In the genomic region with DNA sequence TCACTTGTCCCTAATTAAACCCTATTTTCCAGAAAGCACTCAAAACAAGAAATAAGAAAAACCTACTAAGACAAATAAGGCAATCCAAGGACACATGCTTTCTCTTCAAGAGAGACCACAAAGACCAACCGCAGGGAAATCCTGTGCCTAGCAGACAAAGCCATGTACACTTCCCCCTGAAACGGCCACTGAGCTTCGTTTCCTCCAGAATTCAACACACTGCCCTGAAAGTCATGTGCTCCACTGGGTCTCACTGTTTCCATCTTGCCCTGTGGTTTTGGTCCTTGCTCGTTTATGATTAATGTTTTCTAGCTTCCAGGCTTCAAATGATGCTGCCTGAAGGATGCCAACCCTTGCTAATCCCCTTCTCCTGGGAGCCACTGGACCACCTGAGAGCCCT, we compare ENCODE assay signal across 36 mouse cellular contexts. TPM values are rescaled to one million over a fixed set of nuclear protein-coding genes. Genes with fewer than 3 reads are reported as not detected.
DNase-seq lines count a peak whose midpoint lies in the region; ATAC-seq and TF ChIP-seq lines count a peak whose summit lies in the region.
"Had no signal": no experiment of that assay in that cellular context is flagged by ENCODE, and none has a peak within 500 bp of the region (broad histone marks: within the 10 kb centered on the region; RNA-seq: fewer than 3 reads in every experiment).

No protein-coding gene starts in this region.

- H3K9me3 ChIP-seq in liver, postnatal 0 days (ENCODE audit: low read length), result no peaks in the 10 kb centered on the region
- H3K9me3 ChIP-seq: forebrain, embryonic 15.5 days; heart, embryonic 13.5 days; hindbrain, embryonic 10.5 days; intestine, embryonic 15.5 days; limb, embryonic 12.5 days; liver, embryonic 13.5 days had no signal

- peak; percentile 16 for DNase-seq in lung, postnatal 25 days (ENCODE audit: low spot score)
- no peak for DNase-seq in lung, adult 2 months
- DNase-seq in c-Kit-positive CD71-negative TER-119-negative erythroid progenitor cells, embryonic 14.5 days (ENCODE audit: low read depth), result peak; percentile 54
- DNase-seq in liver, postnatal 0 days, result no peak
- peak; percentile 13 for DNase-seq in splenic B cell, adult 2 months (ENCODE audit: low read depth, low spot score)
- DNase-seq in left cerebral cortex, adult 18-20 months (ENCODE audit: low spot score in 2 of 2), result no peak
- no peak for DNase-seq in adrenal gland, adult 2 months
- DNase-seq: B cell, adult 2 months; cerebellum, adult 8-10 months; cerebellum, postnatal 25 days; gastrocnemius, postnatal 25 days; heart, postnatal 10 days; kidney, adult 8-10 months; layer of hippocampus, postnatal 36 days; liver, embryonic 13.5 days; lung, embryonic 14.5 days; lung, postnatal 14 days; right cerebral cortex, postnatal 25 days; thymus, adult 18-20 months; thymus, postnatal 36 days had no signal

- H3K27ac ChIP-seq in liver, postnatal 0 days (ENCODE audit: low read depth), result peak overlapping the region; percentile 48; the same call in 1 of the 2 replicates
- H3K27ac ChIP-seq: forebrain, embryonic 15.5 days; heart, embryonic 13.5 days; hindbrain, embryonic 10.5 days; hindbrain, postnatal 0 days; intestine, embryonic 15.5 days; kidney, postnatal 0 days; limb, embryonic 12.5 days; liver, embryonic 13.5 days; stomach, postnatal 0 days had no signal

- ATAC-seq in liver, postnatal 0 days, result peak; percentile 46; the same call in 1 of the 2 replicates
- ATAC-seq: forebrain, embryonic 15.5 days; hindbrain, postnatal 0 days; intestine, embryonic 15.5 days; midbrain, embryonic 16.5 days had no signal

- no peak for TF ChIP-seq CTCF in lung, adult 2 months (IDR thresholded peaks at IDR 0.05; ENCODE audit: insufficient read depth, low read length)
- TF ChIP-seq CTCF in liver, postnatal 0 days (IDR thresholded peaks at IDR 0.05; ENCODE audit: low read depth), result no peak

- no peaks in the 10 kb centered on the region for H3K27me3 ChIP-seq in liver, postnatal 0 days (ENCODE audit: insufficient read depth, low read length)
- no peaks in the 10 kb centered on the region for H3K27me3 ChIP-seq in splenic B cell, adult 2 months (ENCODE audit: control insufficient read depth, insufficient read depth, low read length, poor library complexity, severe bottlenecking)
- H3K27me3 ChIP-seq: forebrain, embryonic 15.5 days; heart, embryonic 13.5 days; intestine, embryonic 15.5 days; limb, embryonic 12.5 days; liver, embryonic 13.5 days had no signal

- peaks cover 39% of the 10 kb centered on the region for H3K36me3 ChIP-seq in liver, postnatal 0 days (replicated peaks; ENCODE audit: insufficient read depth, low read length)
- H3K36me3 ChIP-seq in splenic B cell, adult 2 months (ENCODE audit: control insufficient read depth, insufficient read depth, low read length, poor library complexity, severe bottlenecking), result no peaks in the 10 kb centered on the region; the same call in 1 of the 2 replicates

- no peaks in the 10 kb centered on the region for H3K4me1 ChIP-seq in lung, adult 2 months (ENCODE audit: control insufficient read depth, insufficient read depth, low read length)
- H3K4me1 ChIP-seq in liver, postnatal 0 days (ENCODE audit: insufficient read depth), result peaks cover 14% of the 10 kb centered on the region
- H3K4me1 ChIP-seq: forebrain, embryonic 15.5 days; hindbrain, embryonic 10.5 days; intestine, embryonic 15.5 days had no signal

- 74% methylated on average over 4 of the region's 4 CpGs for WGBS in lung, adult 2 months
- WGBS in liver, postnatal 0 days (ENCODE audit: insufficient replicate concordance), result 44% methylated on average over 4 of the region's 4 CpGs

- TF ChIP-seq POLR2A in lung, adult 2 months (IDR thresholded peaks at IDR 0.05; ENCODE audit: borderline replicate concordance, extremely low read depth, low read depth, low read length), result no peak

- no peak for TF ChIP-seq EP300 in liver, postnatal 0 days (IDR thresholded peaks at IDR 0.05; ENCODE audit: low read depth)

- no peak overlapping the region for H3K4me3 ChIP-seq in lung, adult 2 months (replicated peaks; ENCODE audit: extremely low read depth, low read depth, low read length)
- H3K4me3 ChIP-seq in liver, postnatal 0 days (ENCODE audit: low read depth, low read length), result no peak overlapping the region
- H3K4me3 ChIP-seq: forebrain, embryonic 15.5 days; heart, embryonic 13.5 days; hindbrain, embryonic 10.5 days; intestine, embryonic 15.5 days; limb, embryonic 12.5 days; liver, embryonic 13.5 days had no signal

- H3K4me2 ChIP-seq in liver, postnatal 0 days (ENCODE audit: low read depth, low read length), result no peak overlapping the region
- H3K4me2 ChIP-seq: forebrain, embryonic 15.5 days; heart, embryonic 13.5 days; intestine, embryonic 15.5 days; limb, embryonic 12.5 days; liver, embryonic 13.5 days; lung, embryonic 14.5 days; midbrain, embryonic 11.5 days had no signal

- H3K9ac ChIP-seq in liver, postnatal 0 days (replicated peaks), result no peak overlapping the region
- H3K9ac ChIP-seq: forebrain, embryonic 15.5 days; heart, embryonic 13.5 days; intestine, embryonic 15.5 days; limb, embryonic 12.5 days; liver, embryonic 13.5 days; lung, embryonic 14.5 days had no signal

RNA-seq across cellular contexts. Expression of a gene that starts 7.5 kb away (rescaled TPM):
- 48.8 and 70.4 TPM in 2 replicates for polyA plus RNA-seq in lung, adult 2 months (2012; rRNA removed)
- polyA plus RNA-seq in liver, postnatal 0 days (2015; fragmentation: Nextera tagmentation; extraction: Ambion mirVana), result 106 and 112 TPM in 2 replicates
- 100 to 1,000 TPM; 110 to 114 TPM for total RNA-seq in left cerebral cortex, adult 18-20 months (2021)
- total RNA-seq in adrenal gland, adult 2 months (2021), result 100 to 1,000 TPM; 104 to 122 TPM
- 37.4 and 46.4 TPM in 2 replicates for polyA plus RNA-seq in adrenal gland, adult 2 months (2012; rRNA removed)

RNA-seq across cellular contexts. Expression of a gene that starts 7.9 kb away (rescaled TPM):
- polyA plus RNA-seq in lung, adult 2 months (2012; rRNA removed), result 21.1 and 27.0 TPM in 2 replicates
- polyA plus RNA-seq in liver, postnatal 0 days (2015; fragmentation: Nextera tagmentation; extraction: Ambion mirVana), result 66.2 and 66.9 TPM in 2 replicates
- 10 to 100 TPM; 78.0 to 80.3 TPM for total RNA-seq in left cerebral cortex, adult 18-20 months (2021)
- 10 to 100 TPM; 28.3 to 35.6 TPM for total RNA-seq in adrenal gland, adult 2 months (2021)
- polyA plus RNA-seq in adrenal gland, adult 2 months (2012; rRNA removed), result 41.2 and 47.4 TPM in 2 replicates

RNA-seq across cellular contexts. Expression of a gene that starts 16.8 kb away (rescaled TPM):
- 25.5 and 30.5 TPM in 2 replicates for polyA plus RNA-seq in lung, adult 2 months (2012; rRNA removed)
- 30.7 and 35.9 TPM in 2 replicates for polyA plus RNA-seq in liver, postnatal 0 days (2015; fragmentation: Nextera tagmentation; extraction: Ambion mirVana)
- 10 to 100 TPM; 23.1 to 24.5 TPM for total RNA-seq in left cerebral cortex, adult 18-20 months (2021)
- 10 to 100 TPM; 32.0 to 34.7 TPM for total RNA-seq in adrenal gland, adult 2 months (2021)
- polyA plus RNA-seq in adrenal gland, adult 2 months (2012; rRNA removed), result 18.0 and 20.2 TPM in 2 replicates

RNA-seq across cellular contexts. Expression of a gene that starts 17.5 kb away (rescaled TPM):
- 112 and 138 TPM in 2 replicates for polyA plus RNA-seq in lung, adult 2 months (2012; rRNA removed)
- 15.9 and 17.1 TPM in 2 replicates for polyA plus RNA-seq in liver, postnatal 0 days (2015; fragmentation: Nextera tagmentation; extraction: Ambion mirVana)
- 10 to 100 TPM; 70.2 to 75.0 TPM for total RNA-seq in left cerebral cortex, adult 18-20 months (2021)
- total RNA-seq in adrenal gland, adult 2 months (2021), result 10 to 100 TPM; 60.4 to 66.4 TPM
- 93.7 and 102 TPM in 2 replicates for polyA plus RNA-seq in adrenal gland, adult 2 months (2012; rRNA removed)

RNA-seq across cellular contexts. Expression of a gene that starts 18.1 kb away (rescaled TPM):
- 2.2 TPM in 1 of 2 replicates, not detected in the other for polyA plus RNA-seq in lung, adult 2 months (2012; rRNA removed)
- not detected in 2 replicates for polyA plus RNA-seq in liver, postnatal 0 days (2015; fragmentation: Nextera tagmentation; extraction: Ambion mirVana)
- 1 to 10 TPM; 1.2 to 1.7 TPM for total RNA-seq in left cerebral cortex, adult 18-20 months (2021)
- not detected for total RNA-seq in adrenal gland, adult 2 months (2021)
- 0.44 and 0.46 TPM in 2 replicates for polyA plus RNA-seq in adrenal gland, adult 2 months (2012; rRNA removed)
- total RNA-seq: gastrocnemius, adult 18-20 months; gastrocnemius, postnatal 25 days; heart, adult 8-10 months; heart, postnatal 10 days; layer of hippocampus, postnatal 36 days; neutrophil, adult 5-6 weeks had no signal
- polyA plus RNA-seq: embryonic facial prominence, embryonic 11.5 days; forebrain, embryonic 15.5 days; heart, embryonic 13.5 days; hindbrain, embryonic 10.5 days; hindbrain, postnatal 0 days; intestine, embryonic 15.5 days; large intestine, adult 2 months; liver, embryonic 13.5 days; lung, embryonic 14.5 days; midbrain, embryonic 11.5 days; neural tube, embryonic 11.5 days; stomach, postnatal 0 days had no signal

Comparison
In these comparisons a context has a peak if more than half of its experiments do, and no peak if none do; other contexts are left out.
1. DNase-seq: peak in lung, postnatal 25 days (single experiment), c-Kit-positive CD71-negative TER-119-negative erythroid progenitor cells, embryonic 14.5 days (single experiment) and splenic B cell, adult 2 months (single experiment); none in lung, adult 2 months (single experiment), liver, postnatal 0 days (single experiment), left cerebral cortex, adult 18-20 months (0 of 2) and adrenal gland, adult 2 months (single experiment).